Mouse (Mus musculus): Measurements from ENCODE around the gene Grhl1.

DNA sequence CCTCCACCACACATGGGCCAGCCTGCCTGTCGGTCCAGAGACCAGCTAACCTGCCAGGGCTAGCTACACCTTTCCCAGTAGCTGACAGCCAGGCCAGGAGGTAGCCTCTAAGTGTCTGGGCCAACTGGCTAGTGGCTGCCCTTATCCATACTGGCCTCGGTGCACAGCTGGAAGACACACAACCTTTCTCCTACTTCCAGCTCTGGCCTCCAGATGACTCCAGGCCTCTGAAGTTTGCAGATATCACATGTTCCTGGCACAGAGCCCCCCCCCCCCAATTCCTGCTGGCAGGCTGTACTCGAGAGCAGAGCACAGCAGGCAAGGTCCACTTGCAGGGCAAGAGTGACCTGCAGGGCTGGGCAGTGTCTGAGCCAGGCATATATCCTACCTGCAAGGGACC, 55.1 kb downstream of the Grhl1 start:
- TF ChIP-seq EP300 (IDR thresholded peaks at IDR 0.05; ENCODE audit: low read depth) (no peak), CTCF (IDR thresholded peaks at IDR 0.05; ENCODE audit: low read depth) (no peak)
